Mouse (Mus musculus): ENCODE results near the gene Acad12.

DNA sequence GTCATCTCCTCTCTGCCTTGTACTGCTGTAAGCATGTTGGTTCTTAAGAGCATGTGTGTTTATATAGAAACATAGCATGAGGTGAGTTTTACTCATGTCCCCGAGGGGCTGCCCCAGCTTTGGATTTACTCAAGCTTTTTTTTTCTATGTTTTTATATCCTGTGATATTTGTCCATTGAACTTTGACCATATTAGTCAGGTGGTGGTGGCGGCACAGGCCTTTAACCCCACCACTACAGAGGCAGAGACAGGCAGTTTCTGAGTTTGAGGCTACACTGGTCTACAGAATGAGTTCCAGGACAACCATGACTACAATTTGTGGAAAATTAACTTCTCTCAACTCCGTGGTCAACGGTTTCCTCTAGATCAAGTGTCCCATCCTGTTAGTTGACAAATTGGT, 48.3 kb upstream of the Acad12 start:
- no peak for TF ChIP-seq CTCF (IDR thresholded peaks at IDR 0.05; ENCODE audit: insufficient read depth, low read depth, low read length)
- TF ChIP-seq POLR2A (IDR thresholded peaks at IDR 0.05; ENCODE audit: insufficient read depth, low read depth, low read length) = no peak

Data from olfactory bulb, adult 2 months (tissue).